Mouse (Mus musculus) E14TG2a.4 (cell line): ENCODE results near the gene Insl6.

Source experiments
- CTCF ChIP-seq: conservative IDR thresholded peaks from 2 replicates; pipeline ENCODE4 v1.5.1; 2014; ENCODE audit warnings: low read length
- NANOG ChIP-seq: IDR thresholded peaks from 2 replicates; pipeline ENCODE4 v1.6.1; 2014; ENCODE audit warnings: borderline replicate concordance, low read length, mixed read lengths
- POU5F1 ChIP-seq: IDR thresholded peaks from 2 replicates; pipeline ENCODE4 v1.6.1; 2014; ENCODE audit warnings: low read length, borderline replicate concordance

DNA sequence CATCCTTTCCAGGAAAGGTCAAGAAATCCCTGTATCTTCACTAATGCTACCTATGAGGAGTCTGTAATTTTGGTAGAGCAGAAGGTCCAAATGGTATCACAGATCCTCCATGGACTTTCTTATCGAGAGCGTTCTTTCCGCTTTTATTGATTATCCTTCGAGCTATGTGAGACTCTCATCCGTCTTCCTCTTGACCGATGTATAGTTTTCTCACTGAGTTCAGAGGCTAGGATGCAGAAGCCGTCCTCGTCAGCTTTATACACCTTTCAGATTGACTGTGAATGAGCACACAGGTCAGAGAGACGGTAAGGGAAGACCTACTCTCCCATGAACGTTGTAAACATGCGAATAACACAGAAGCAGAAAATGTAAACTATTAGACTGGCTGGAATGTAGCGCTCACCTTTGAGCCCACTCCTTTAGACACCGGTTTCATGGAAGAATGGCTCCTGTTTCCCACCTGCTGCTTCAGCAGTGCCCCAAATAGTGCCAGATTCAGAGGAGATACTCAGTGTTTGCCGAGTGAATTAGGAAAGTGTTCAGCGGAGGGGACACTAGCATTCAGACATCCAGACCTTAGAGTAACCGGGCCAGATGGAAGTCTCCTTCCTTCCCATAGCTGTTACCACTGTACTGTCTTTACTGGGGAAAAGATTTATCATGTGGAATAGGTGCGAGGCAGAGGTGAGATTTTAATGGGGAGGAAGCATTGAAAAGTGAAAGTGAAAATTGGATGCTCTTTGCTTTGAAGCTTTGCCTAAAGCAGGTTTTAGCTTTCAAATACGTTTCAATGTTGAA, 46.3 kb upstream of the Insl6 start:
- TF ChIP-seq CTCF, result no peak
- TF ChIP-seq NANOG, result no peak
- no peak for TF ChIP-seq POU5F1
